Mouse (Mus musculus) CH12.LX (cell line): ENCODE results near the gene Aplp1. TPM values are rescaled to one million over a fixed set of nuclear protein-coding genes. Genes with fewer than 3 reads are reported as not detected.
A peak's percentile ranks its signal among the peaks of the same experiment; 100 is the strongest.

ENCODE experiments used
- DNase-seq: peaks from one replicate; pipeline ENCODE4 v3.0.0-alpha.2; 2013; ENCODE audit errors: extremely low read depth
- H3K27ac ChIP-seq: 2 replicates; pipeline ENCODE4 v1.5.1; 2012; ENCODE audit warnings: low read depth, mild to moderate bottlenecking, control low read depth, moderate library complexity; ENCODE audit not compliant: insufficient read depth
- H3K27me3 ChIP-seq: replicated peaks from 2 replicates; pipeline ENCODE3; 2012; ENCODE audit warnings: inconsistent platforms
- H3K36me3 ChIP-seq, 2 experiments: replicated peaks in 1 of 2; 2 replicates each; pipeline versions ENCODE3 to v1.6.1; 2012; ENCODE audit warnings: inconsistent platforms in 1 of 2, low read length in 1 of 2, mild to moderate bottlenecking in 1 of 2, mixed read lengths in 1 of 2, moderate library complexity in 1 of 2; ENCODE audit not compliant: control insufficient read depth in 1 of 2, insufficient read depth in 1 of 2
- H3K4me1 ChIP-seq, 2 experiments: 2 replicates each; pipeline ENCODE4 v1.6.1; 2012; ENCODE audit warnings: inconsistent platforms in 1 of 2, moderate library complexity in 1 of 2; ENCODE audit not compliant: insufficient read depth in 2 of 2, control insufficient read depth in 1 of 2
- H3K4me2 ChIP-seq: 2 replicates; pipeline ENCODE4 v1.6.1; 2012; ENCODE audit warnings: low read depth, mild to moderate bottlenecking, control low read depth; ENCODE audit not compliant: poor library complexity, insufficient read depth, severe bottlenecking
- H3K4me3 ChIP-seq, 3 experiments: fragments of 150-350 bp in 1 of 3; sonication (generic) in 1 of 3; replicated peaks in 1 of 3; 2 replicates each; pipeline versions ENCODE3 to v1.5.1; 2011 to 2012; ENCODE audit warnings: low read depth in 2 of 3, low read length in 2 of 3, mild to moderate bottlenecking in 2 of 3, moderate library complexity in 2 of 3, control low read depth in 1 of 3, improper control_type of control experiment in 1 of 3, inconsistent platforms in 1 of 3, mixed read lengths in 1 of 3; ENCODE audit not compliant: poor library complexity in 1 of 3
- H3K79me2 ChIP-seq: replicated peaks from 2 replicates; pipeline ENCODE4 v1.6.1; 2012; ENCODE audit warnings: mild to moderate bottlenecking, moderate library complexity; ENCODE audit not compliant: control insufficient read depth, poor library complexity, insufficient read depth, severe bottlenecking; ENCODE audit errors: extremely low read depth
- H3K9ac ChIP-seq: 2 replicates; pipeline ENCODE4 v1.6.1; 2012; ENCODE audit warnings: low read depth, mild to moderate bottlenecking, control low read depth, moderate library complexity; ENCODE audit not compliant: insufficient read depth
- H3K9me3 ChIP-seq: replicated peaks from 2 replicates; pipeline ENCODE3; 2012; ENCODE audit warnings: low read length, inconsistent platforms, mixed read lengths
- BHLHE40 ChIP-seq: IDR thresholded peaks from 2 replicates; pipeline ENCODE4 v1.6.1; 2011; ENCODE audit warnings: mild to moderate bottlenecking, low read depth, low read length, improper control_type of control experiment
- CHD2 ChIP-seq: IDR thresholded peaks from 2 replicates; pipeline ENCODE4 v1.6.1; 2011; ENCODE audit warnings: low read length, improper control_type of control experiment
- CTCF ChIP-seq, 2 experiments: IDR thresholded peaks in 1 of 2; conservative IDR thresholded peaks in 1 of 2; 2 replicates each; pipeline ENCODE4 v1.5.1; 2011 to 2012; ENCODE audit warnings: low read depth in 2 of 2, low read length in 2 of 2, improper control_type of control experiment in 1 of 2, inconsistent platforms in 1 of 2, mild to moderate bottlenecking in 1 of 2, moderate library complexity in 1 of 2
- ELF1 ChIP-seq: IDR thresholded peaks from 2 replicates; pipeline ENCODE4 v1.6.1; 2014; ENCODE audit warnings: low read depth, mild to moderate bottlenecking, inconsistent platforms, low read length, improper control_type of control experiment
- EP300 ChIP-seq: IDR thresholded peaks from 2 replicates; pipeline ENCODE4 v1.6.1; 2011; ENCODE audit warnings: low read length, improper control_type of control experiment
- ETS1 ChIP-seq: conservative IDR thresholded peaks from 2 replicates; pipeline ENCODE4 v1.6.1; 2012; ENCODE audit warnings: low read depth, mild to moderate bottlenecking, inconsistent platforms, low read length, improper control_type of control experiment, moderate library complexity
- GABPA ChIP-seq: IDR thresholded peaks from 2 replicates; pipeline ENCODE4 v1.6.1; 2012; ENCODE audit warnings: low read depth, low read length, improper control_type of control experiment, inconsistent platforms; ENCODE audit not compliant: insufficient replicate concordance
- HCFC1 ChIP-seq: IDR thresholded peaks from 2 replicates; pipeline ENCODE4 v1.6.1; 2012; ENCODE audit warnings: low read depth, mild to moderate bottlenecking, inconsistent platforms, low read length, improper control_type of control experiment
- KAT2A ChIP-seq: IDR thresholded peaks from 2 replicates; pipeline ENCODE4 v1.6.1; 2012; ENCODE audit warnings: low read length, improper control_type of control experiment, inconsistent platforms; ENCODE audit not compliant: insufficient replicate concordance
- MAFK ChIP-seq: IDR thresholded peaks from 2 replicates; pipeline ENCODE4 v1.6.1; 2011; ENCODE audit warnings: low read length, improper control_type of control experiment; ENCODE audit not compliant: insufficient replicate concordance
- MAX ChIP-seq: IDR thresholded peaks from 2 replicates; pipeline ENCODE4 v1.6.1; 2011; ENCODE audit warnings: low read length, improper control_type of control experiment
- MAZ ChIP-seq: IDR thresholded peaks from 2 replicates; pipeline ENCODE4 v1.6.1; 2012; ENCODE audit warnings: low read depth, mild to moderate bottlenecking, inconsistent platforms, low read length, improper control_type of control experiment, moderate library complexity
- MEF2A ChIP-seq: IDR thresholded peaks from 2 replicates; pipeline ENCODE4 v1.6.1; 2014; ENCODE audit warnings: low read depth, mild to moderate bottlenecking, inconsistent platforms, low read length, improper control_type of control experiment, borderline replicate concordance
- MXI1 ChIP-seq: IDR thresholded peaks from 2 replicates; pipeline ENCODE4 v1.6.1; 2011; ENCODE audit warnings: mild to moderate bottlenecking, low read depth, low read length, improper control_type of control experiment
- MYC ChIP-seq: IDR thresholded peaks from 2 replicates; pipeline ENCODE4 v1.6.1; 2011; ENCODE audit warnings: low read depth, mild to moderate bottlenecking, improper control_type of control experiment, low read length
- NRF1 ChIP-seq: IDR thresholded peaks from 2 replicates; pipeline ENCODE4 v1.6.1; 2014; ENCODE audit warnings: low read depth, mild to moderate bottlenecking, inconsistent platforms, low read length, improper control_type of control experiment, moderate library complexity
- POLR2AphosphoS2 ChIP-seq: IDR thresholded peaks from 2 replicates; pipeline ENCODE4 v1.6.1; 2011; ENCODE audit warnings: low read depth, low read length, improper control_type of control experiment
- RAD21 ChIP-seq: IDR thresholded peaks from 2 replicates; pipeline ENCODE4 v1.6.1; 2011; ENCODE audit warnings: low read depth, mild to moderate bottlenecking, low read length, improper control_type of control experiment, moderate library complexity
- SIN3A ChIP-seq: IDR thresholded peaks from 2 replicates; pipeline ENCODE4 v1.6.1; 2012; ENCODE audit warnings: low read length, improper control_type of control experiment, inconsistent platforms
- SMC3 ChIP-seq: IDR thresholded peaks from 2 replicates; pipeline ENCODE4 v1.6.1; 2011; ENCODE audit warnings: low read depth, low read length, improper control_type of control experiment
- TBP ChIP-seq: conservative IDR thresholded peaks from 2 replicates; pipeline ENCODE4 v1.6.1; 2011; ENCODE audit warnings: low read depth, low read length, improper control_type of control experiment
- UBTF ChIP-seq: IDR thresholded peaks from 2 replicates; pipeline ENCODE4 v1.6.1; 2012; ENCODE audit warnings: low read depth, mild to moderate bottlenecking, inconsistent platforms, low read length, improper control_type of control experiment, moderate library complexity
- USF1 ChIP-seq: IDR thresholded peaks from 2 replicates; pipeline ENCODE4 v1.6.1; 2014; ENCODE audit warnings: low read depth, mild to moderate bottlenecking, inconsistent platforms, low read length, improper control_type of control experiment
- USF2 ChIP-seq: conservative IDR thresholded peaks from 2 replicates; pipeline ENCODE4 v1.6.1; 2011; ENCODE audit warnings: low read depth, low read length, improper control_type of control experiment
- ZMIZ1 ChIP-seq: IDR thresholded peaks from 2 replicates; pipeline ENCODE4 v1.6.1; 2012; ENCODE audit warnings: low read depth, mild to moderate bottlenecking, inconsistent platforms, low read length, improper control_type of control experiment
- ZNF384 ChIP-seq: IDR thresholded peaks from 2 replicates; pipeline ENCODE4 v1.6.1; 2012; ENCODE audit warnings: low read depth, low read length, improper control_type of control experiment, inconsistent platforms
- dilution Hi-C: fragments of 300-500 bp; cut with MboI; formaldehyde crosslinking; loops from 2 replicates; pipeline ENCODE4 v1.14.3; 2020; ENCODE audit warnings: low sequenced_read_pairs; ENCODE audit not compliant: extremely low pct_unique_long_range_greater_than_20kb, extremely low pct_ligation_motif_present
- in situ Hi-C: fragments of 300-500 bp; cut with MboI; formaldehyde crosslinking; loops from 3 replicates; pipeline ENCODE4 v1.14.3; 2019; ENCODE audit warnings: low sequenced_read_pairs, low pct_ligation_motif_present, low pct_unique_long_range_greater_than_20kb, mixed read lengths
- polyA plus RNA-seq: library from polyadenylated mRNA; unstranded; fragments of >175 nt; gene quantifications from 2 replicates; pipeline ENCODE4 v1.2.1, GENCODE M21; 2012; ENCODE audit warnings: low read depth; ENCODE audit not compliant: insufficient read length
- total RNA-seq, 2 experiments: library from RNA; depleted of rRNA; stranded (reverse); fragments of 300-350 nt in 1 of 2; fragments of >200 nt in 1 of 2; gene quantifications; 2 replicates each; pipeline ENCODE4 v1.2.3; 2012 to 2014

Aplp1 gene
- total and polyA plus RNA-seq, 3 experiments: 0.10 to 0.93 TPM; not detected in 1

DNA sequence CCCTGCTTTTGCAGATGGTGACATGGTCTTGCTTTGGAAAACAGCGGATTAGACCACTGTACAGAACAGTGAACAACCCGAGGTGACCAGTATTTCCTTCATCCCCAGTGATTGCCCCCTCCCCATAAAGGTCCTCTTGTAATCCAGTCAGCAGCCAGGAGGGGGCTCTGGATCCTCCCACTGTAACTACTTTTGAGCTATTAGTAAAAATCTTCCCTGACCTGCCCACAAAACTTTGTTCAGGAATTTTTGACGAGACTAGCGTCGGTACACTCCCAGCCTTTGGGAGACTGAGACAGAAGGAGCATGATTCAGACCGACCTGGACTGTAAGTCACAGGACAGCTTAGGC is 45.6 kb upstream of the Aplp1 start:
- Histone ChIP-seq H3K9ac (no peak overlapping the region), H3K4me3 (no peak overlapping the region), H3K9me3 (peaks cover 14% of the 10 kb centered on the region), H3K27ac (no peak overlapping the region), H3K4me2 (no peak overlapping the region), H3K79me2 (no peaks in the 10 kb centered on the region; the same call in 1 of the 2 replicates), H3K36me3 (no peaks in the 10 kb centered on the region), H3K4me1 (no peaks in the 10 kb centered on the region), H3K27me3 (peaks cover 69% of the 10 kb centered on the region)
- in situ Hi-C loops: loop anchor here (10.0 kb wide), 1 partner anchor 46 kb away; the partner anchor contains the start of gene Aplp1
- dilution Hi-C loops: no loop called here
- DNase-seq: no peak
- TF ChIP-seq SMC3 (peak; percentile 14), CTCF (conservative IDR thresholded peaks at IDR 0.05 in 1 of 2, IDR thresholded peaks at IDR 0.05 in 1 of 2; ENCODE audit: low read depth in 2 of 2, low read length in 2 of 2) (peak in 1 of 2 experiments; percentile 32; a peak in 1 of 4 replicates), MAX (no peak)

DNA sequence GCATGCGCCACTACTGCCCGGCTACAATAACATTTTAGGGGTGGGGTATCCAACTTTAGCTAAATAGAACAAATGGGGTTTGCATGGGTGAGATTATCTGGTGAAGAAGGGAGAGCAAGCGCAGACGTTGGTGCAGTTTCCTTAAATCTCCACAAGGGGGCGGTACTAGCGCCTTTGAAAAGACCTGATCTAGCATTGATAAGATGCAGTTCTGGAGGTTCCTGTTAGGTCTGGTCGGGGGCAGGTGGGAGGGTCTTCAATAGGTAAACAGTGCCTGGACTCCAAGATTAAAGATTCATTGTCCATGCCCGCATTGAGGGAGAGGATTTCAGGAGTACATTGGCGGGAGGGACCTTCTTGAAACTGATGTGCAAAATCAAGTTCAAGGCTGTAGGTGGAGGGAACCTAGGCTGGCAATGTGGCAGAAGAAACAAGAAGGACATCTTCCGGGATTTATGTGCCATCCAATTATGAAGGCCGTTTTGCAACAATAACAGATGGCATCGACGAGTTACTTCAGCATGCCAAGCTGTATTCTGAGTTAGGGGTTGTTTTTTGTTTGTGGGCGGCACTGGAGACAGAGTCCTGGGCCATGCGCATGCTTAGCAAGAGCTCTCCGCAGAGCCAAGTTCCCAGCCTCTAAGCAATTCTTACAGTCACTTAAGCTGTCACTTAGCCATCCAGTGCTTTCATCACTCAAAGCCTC is 45.1 kb upstream of the Aplp1 start:
- no peak overlapping the region for H3K27ac ChIP-seq
- in situ Hi-C loops: loop anchor here (10.0 kb wide), 1 partner anchor 46 kb away; the partner anchor contains the start of gene Aplp1
- H3K4me2 ChIP-seq: no peak overlapping the region
- no peak overlapping the region for H3K4me3 ChIP-seq
- no peak overlapping the region for H3K9ac ChIP-seq
- peaks cover 72% of the 10 kb centered on the region for H3K27me3 ChIP-seq
- H3K9me3 ChIP-seq: peaks cover 14% of the 10 kb centered on the region
- H3K36me3 ChIP-seq: no peaks in the 10 kb centered on the region
- no peaks in the 10 kb centered on the region for H3K4me1 ChIP-seq
- dilution Hi-C loops: no loop called here
- DNase-seq: peak; percentile 67
- H3K79me2 ChIP-seq: no peaks in the 10 kb centered on the region
- TF ChIP-seq MXI1: no peak
- TF ChIP-seq ETS1: no peak
- no peak for TF ChIP-seq NRF1
- TF ChIP-seq USF1: no peak
- no peak for TF ChIP-seq USF2
- no peak for TF ChIP-seq CHD2
- no peak for TF ChIP-seq ZNF384
- TF ChIP-seq ZMIZ1: no peak
- no peak for TF ChIP-seq MAFK
- no peak for TF ChIP-seq MEF2A
- no peak for TF ChIP-seq MYC
- TF ChIP-seq ELF1: no peak
- peak; percentile 55 for TF ChIP-seq RAD21
- no peak for TF ChIP-seq TBP
- TF ChIP-seq BHLHE40: no peak
- no peak for TF ChIP-seq MAX
- TF ChIP-seq EP300: no peak
- TF ChIP-seq GABPA: no peak
- no peak for TF ChIP-seq SIN3A
- no peak for TF ChIP-seq KAT2A
- TF ChIP-seq MAZ: no peak
- TF ChIP-seq CTCF (conservative IDR thresholded peaks at IDR 0.05 in 1 of 2, IDR thresholded peaks at IDR 0.05 in 1 of 2; ENCODE audit: low read depth in 2 of 2, low read length in 2 of 2): peak; percentile 78 to 85
- TF ChIP-seq SMC3: peak; percentile 70
- TF ChIP-seq UBTF: no peak
- no peak for TF ChIP-seq POLR2AphosphoS2
- no peak for TF ChIP-seq HCFC1
